Mouse (Mus musculus): Measurements from ENCODE around the gene Hnrnpk. TPM values are rescaled to one million over a fixed set of nuclear protein-coding genes. Genes with fewer than 3 reads are reported as not detected.

The Hnrnpk gene
- polyA plus RNA-seq, 1 experiment from 2014 or later, result 1,323 TPM

DNA sequence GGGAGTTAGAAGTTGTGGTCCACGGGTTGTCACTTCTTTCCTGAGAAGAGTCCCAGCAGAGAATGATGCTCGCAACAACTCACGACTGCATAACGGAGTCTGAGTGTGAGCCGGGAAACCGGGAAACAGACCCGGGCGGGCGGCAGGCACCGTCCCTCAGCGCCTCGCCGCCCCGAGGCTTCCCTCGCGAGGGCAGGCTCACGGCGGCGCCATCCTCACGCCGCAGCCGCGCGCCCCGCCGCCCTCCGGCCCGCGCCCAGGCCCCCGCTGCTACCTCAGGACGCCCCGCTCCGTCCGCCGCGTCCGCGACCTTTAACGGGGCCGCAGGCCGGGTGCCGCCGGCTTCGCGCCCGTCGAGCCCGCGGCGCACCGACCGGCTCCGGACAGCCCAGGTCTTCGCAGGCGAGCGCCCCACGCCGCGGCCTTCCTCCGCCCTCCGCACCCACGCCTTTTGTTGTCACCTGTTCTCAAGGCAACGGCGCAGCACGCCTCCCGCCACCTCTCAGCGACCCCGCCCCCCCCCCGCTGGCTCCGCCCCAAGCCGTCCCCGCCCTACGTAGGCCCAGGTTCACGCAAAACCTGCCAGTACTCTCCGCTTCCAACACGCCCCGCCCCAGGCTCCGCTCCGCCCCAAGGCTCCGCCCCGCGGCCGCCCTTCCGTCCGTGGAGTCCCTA lies 44.4 kb downstream of the Hnrnpk start, which contains the start of gene Kif27:
Gene Kif27 (minus strand): TSS at position 494 of the 675 bp plus-strand sequence.
- Histone ChIP-seq H3K27ac (ENCODE audit: low read length) (no peak within 1 kb of the TSS), H3K36me3 (ENCODE audit: control insufficient read depth, insufficient read depth, low read length) (no peaks in the 10 kb centered on the region)
- under 1% methylated on average over 60 of the region's 85 CpGs for WGBS

DNA sequence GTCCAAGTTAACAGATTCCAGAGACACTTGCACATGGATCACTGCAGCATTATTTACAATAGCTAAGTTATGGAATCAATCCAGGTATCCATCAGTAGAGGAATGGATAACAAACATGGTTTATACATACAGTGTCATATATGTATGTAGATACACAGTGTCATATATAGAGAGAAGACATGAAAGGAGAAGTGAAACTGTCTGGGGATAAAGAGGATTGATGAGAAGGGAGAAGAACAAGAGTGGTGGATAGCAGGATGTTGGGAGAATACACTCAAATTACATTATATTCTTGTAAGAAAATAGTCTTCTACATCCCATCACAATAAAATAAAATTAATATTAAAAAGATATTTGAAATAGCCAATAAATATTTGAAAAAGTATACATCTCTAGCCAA lies 50.1 kb downstream of the Hnrnpk start:
- ATAC-seq, result no peak
- Histone ChIP-seq H3K4me1 (ENCODE audit: control insufficient read depth, insufficient read depth, low read length) (0 out of 2 replicates have a peak, but pooled peaks cover under 1% of the 10 kb centered on the region), H3K27me3 (ENCODE audit: control insufficient read depth, insufficient read depth, low read depth, low read length) (no peaks in the 10 kb centered on the region), H3K9me3 (replicated peaks; ENCODE audit: control insufficient read depth, low read length, poor library complexity, severe bottlenecking) (no peaks in the 10 kb centered on the region), H3K4me2 (ENCODE audit: low read length) (no peak overlapping the region), H3K9ac (ENCODE audit: low read depth, low read length) (no peak overlapping the region), H3K27ac (ENCODE audit: low read length) (no peak overlapping the region), H3K36me3 (ENCODE audit: control insufficient read depth, insufficient read depth, low read length) (no peaks in the 10 kb centered on the region), H3K4me3 (ENCODE audit: low read depth, low read length) (no peak overlapping the region)

More for the DNA sequence above, 44.4 kb downstream of the Hnrnpk start, which contains the start of gene Kif27:
- Histone ChIP-seq H3K27me3 (ENCODE audit: control insufficient read depth, insufficient read depth, low read depth, low read length) (no peaks in the 10 kb centered on the region), H3K4me3 (ENCODE audit: low read depth, low read length) (peak within 1 kb of the TSS; percentile 66), H3K9me3 (replicated peaks; ENCODE audit: control insufficient read depth, low read length, poor library complexity, severe bottlenecking) (no peaks in the 10 kb centered on the region), H3K4me1 (ENCODE audit: control insufficient read depth, insufficient read depth, low read length) (0 out of 2 replicates have a peak, but pooled peaks cover 2% of the 10 kb centered on the region), H3K9ac (ENCODE audit: low read depth, low read length) (peak within 1 kb of the TSS; percentile 70), H3K4me2 (ENCODE audit: low read length) (peak within 1 kb of the TSS; percentile 76)
- peak; percentile 97 for ATAC-seq

DNA sequence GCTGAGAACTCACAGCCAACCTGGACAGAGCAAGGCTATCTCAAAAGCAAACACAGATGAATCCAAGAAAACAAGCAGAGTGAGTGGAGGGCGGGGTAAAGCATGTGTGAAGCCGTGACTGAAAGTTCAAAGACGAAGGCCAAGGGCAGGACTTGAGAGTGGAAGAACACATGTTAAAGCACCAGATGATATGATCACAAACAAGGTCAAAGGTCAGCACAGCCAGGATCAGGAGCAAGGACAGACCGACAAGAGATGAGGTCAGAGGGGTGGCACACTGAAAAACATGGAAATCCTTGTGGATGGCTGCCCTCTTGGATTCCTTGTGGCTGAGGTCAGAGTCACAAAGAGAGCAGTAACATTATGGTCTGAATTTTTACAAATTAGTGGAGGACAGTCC lies 52.5 kb downstream of the Hnrnpk start:
- no peaks in the 10 kb centered on the region for H3K4me1 ChIP-seq (ENCODE audit: control insufficient read depth, insufficient read depth, low read length)
- H3K9me3 ChIP-seq (replicated peaks; ENCODE audit: control insufficient read depth, low read length, poor library complexity, severe bottlenecking), result no peaks in the 10 kb centered on the region
- ATAC-seq, result no peak
- 72% methylated on average over 4 of the region's 4 CpGs for WGBS
- no peak overlapping the region for H3K27ac ChIP-seq (ENCODE audit: low read length)
- no peaks in the 10 kb centered on the region for H3K27me3 ChIP-seq (ENCODE audit: control insufficient read depth, insufficient read depth, low read depth, low read length)
- no peak overlapping the region for H3K9ac ChIP-seq (ENCODE audit: low read depth, low read length)
- no peaks in the 10 kb centered on the region for H3K36me3 ChIP-seq (ENCODE audit: control insufficient read depth, insufficient read depth, low read length)
- no peak overlapping the region for H3K4me3 ChIP-seq (ENCODE audit: low read depth, low read length)
- H3K4me2 ChIP-seq (ENCODE audit: low read length), result no peak overlapping the region

DNA sequence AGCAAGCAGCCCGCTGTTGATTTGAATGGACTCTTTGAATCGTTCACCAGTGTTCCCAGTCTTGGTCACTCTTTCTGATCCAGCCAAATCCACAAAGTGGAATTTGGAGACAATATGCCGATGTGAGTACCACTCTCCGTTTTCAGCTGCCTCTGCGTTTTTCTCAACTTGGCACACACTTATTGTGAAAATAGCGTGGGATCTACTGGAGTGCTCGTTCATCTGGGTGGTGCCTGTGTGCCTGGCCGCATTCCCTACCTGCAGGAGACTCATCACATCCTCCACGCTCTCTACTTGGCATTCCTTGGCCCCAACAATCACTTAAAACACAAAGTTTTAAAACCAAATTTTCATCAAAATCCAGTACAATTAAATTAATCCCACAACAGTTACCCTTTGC lies 58.6 kb downstream of the Hnrnpk start:
- no peaks in the 10 kb centered on the region for H3K4me1 ChIP-seq (ENCODE audit: control insufficient read depth, insufficient read depth, low read length)
- WGBS, result 80% methylated on average over 9 of the region's 9 CpGs

More for the DNA sequence above, 58.6 kb downstream of the Hnrnpk start:
- Histone ChIP-seq H3K27me3 (ENCODE audit: control insufficient read depth, insufficient read depth, low read depth, low read length) (no peaks in the 10 kb centered on the region), H3K9me3 (replicated peaks; ENCODE audit: control insufficient read depth, low read length, poor library complexity, severe bottlenecking) (no peaks in the 10 kb centered on the region), H3K9ac (ENCODE audit: low read depth, low read length) (no peak overlapping the region), H3K36me3 (ENCODE audit: control insufficient read depth, insufficient read depth, low read length) (no peaks in the 10 kb centered on the region), H3K4me3 (ENCODE audit: low read depth, low read length) (no peak overlapping the region), H3K27ac (ENCODE audit: low read length) (no peak overlapping the region), H3K4me2 (ENCODE audit: low read length) (no peak overlapping the region)
- no peak for ATAC-seq

MicroRNAs within 50 kb of the gene (microRNA counts, 519-probe panel; counts per million panel counts)
- 3,406 counts per million, percentile 94 among the panel's probes with 10 or more counts for microRNA mmu-miR-7a

Small RNAs within 50 kb of the gene (microRNA-seq; reads per million reads assigned to microRNA genes)
- 915 reads per million, percentile 78 among the genes with 10 or more reads in this experiment for gene Mir7-1

Other genes with a start within 250 kb of the Hnrnpk start
- 54.3 and 60.7 TPM in 2 replicates for gene Idnk, start 245.7 kb downstream of the Hnrnpk start, polyA plus RNA-seq (2015; fragmentation: Nextera tagmentation; extraction: Ambion mirVana)
- gene Ubqln1, start 187.7 kb downstream of the Hnrnpk start, polyA plus RNA-seq (2015; fragmentation: Nextera tagmentation; extraction: Ambion mirVana), result 132 and 133 TPM in 2 replicates
- gene Gkap1, start 127.6 kb downstream of the Hnrnpk start, polyA plus RNA-seq (2015; fragmentation: Nextera tagmentation; extraction: Ambion mirVana), result 20.4 and 22.7 TPM in 2 replicates
- 1.9 and 2.0 TPM in 2 replicates for gene Kif27, start 44.2 kb downstream of the Hnrnpk start, polyA plus RNA-seq (2015; fragmentation: Nextera tagmentation; extraction: Ambion mirVana)
- gene 2210016F16Rik, start 18.1 kb downstream of the Hnrnpk start, polyA plus RNA-seq (2015; fragmentation: Nextera tagmentation; extraction: Ambion mirVana), result 19.2 and 19.9 TPM in 2 replicates
- gene Rmi1, start 1.1 kb downstream of the Hnrnpk start, polyA plus RNA-seq (2015; fragmentation: Nextera tagmentation; extraction: Ambion mirVana), result 21.3 and 23.8 TPM in 2 replicates
- gene Slc28a3, start 207.5 kb upstream of the Hnrnpk start, polyA plus RNA-seq (2015; fragmentation: Nextera tagmentation; extraction: Ambion mirVana), result not detected in 2 replicates

All from midbrain, embryonic 16.5 days (tissue).